Mouse (Mus musculus): ENCODE measurements at regions not wholly inside any gene's neighbourhood (a gene's known extent, or its start where the extent isn't known, plus 50 kb on each side); places are given as distances from the start of the nearest gene placed in this dataset.

DNA sequence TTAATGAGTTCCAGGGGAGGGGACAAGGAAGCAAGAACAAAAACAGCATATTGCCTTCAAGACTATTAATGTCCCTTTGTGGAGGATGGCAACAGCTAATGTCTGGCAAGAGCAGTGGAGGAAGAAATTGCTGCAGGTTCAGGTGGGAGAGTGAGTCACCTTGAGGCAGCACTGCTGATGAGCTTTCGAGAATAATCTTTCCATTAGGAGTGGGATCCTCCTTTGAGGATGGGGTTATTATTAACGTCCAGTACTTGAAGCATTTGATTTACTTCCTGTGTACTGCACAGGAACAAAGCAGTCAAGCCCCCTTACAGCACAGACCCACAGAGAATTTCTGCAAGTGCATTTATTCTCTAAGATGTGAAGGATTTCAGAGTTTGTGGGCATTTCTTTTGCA, 671.2 kb upstream of the Stxbp6 start:
- no peak overlapping the region for H3K9ac ChIP-seq (ENCODE audit: low read depth, low read length)
- H3K4me3 ChIP-seq (ENCODE audit: low read length), result no peak overlapping the region
- ATAC-seq, result peak; percentile 40; the same call in 1 of the 2 replicates
- H3K27me3 ChIP-seq (replicated peaks; ENCODE audit: control insufficient read depth, insufficient read depth, low read length), result no peaks in the 10 kb centered on the region
- WGBS, result 49% methylated on average over 2 of the region's 2 CpGs
- H3K9me3 ChIP-seq (ENCODE audit: control insufficient read depth, low read length), result no peaks in the 10 kb centered on the region
- no peak overlapping the region for H3K27ac ChIP-seq (ENCODE audit: low read depth, low read length)
- H3K4me2 ChIP-seq (ENCODE audit: low read length), result no peak overlapping the region
- H3K36me3 ChIP-seq (ENCODE audit: control insufficient read depth, insufficient read depth, low read length), result no peaks in the 10 kb centered on the region
- H3K4me1 ChIP-seq (ENCODE audit: control insufficient read depth, insufficient read depth, low read depth, low read length), result no peaks in the 10 kb centered on the region

- Histone ChIP-seq H3K36me3 (ENCODE audit: control insufficient read depth, insufficient read depth, low read length) (no peaks in the 10 kb centered on the region), H3K9ac (ENCODE audit: low read depth, low read length) (no peak overlapping the region), H3K4me1 (ENCODE audit: control insufficient read depth, insufficient read depth, low read depth, low read length) (no peaks in the 10 kb centered on the region), H3K27ac (ENCODE audit: low read depth, low read length) (no peak overlapping the region), H3K4me3 (ENCODE audit: low read length) (no peak overlapping the region), H3K9me3 (ENCODE audit: control insufficient read depth, low read length) (no peaks in the 10 kb centered on the region), H3K27me3 (replicated peaks; ENCODE audit: control insufficient read depth, insufficient read depth, low read length) (no peaks in the 10 kb centered on the region), H3K4me2 (ENCODE audit: low read length) (no peak overlapping the region)
- WGBS, result 93% methylated on average over 2 of the region's 2 CpGs
- no peak for ATAC-seq
Observed at GRCm38 (mm10) chr12:45744619-45745018, 670.1 kb upstream of the Stxbp6 start.

DNA sequence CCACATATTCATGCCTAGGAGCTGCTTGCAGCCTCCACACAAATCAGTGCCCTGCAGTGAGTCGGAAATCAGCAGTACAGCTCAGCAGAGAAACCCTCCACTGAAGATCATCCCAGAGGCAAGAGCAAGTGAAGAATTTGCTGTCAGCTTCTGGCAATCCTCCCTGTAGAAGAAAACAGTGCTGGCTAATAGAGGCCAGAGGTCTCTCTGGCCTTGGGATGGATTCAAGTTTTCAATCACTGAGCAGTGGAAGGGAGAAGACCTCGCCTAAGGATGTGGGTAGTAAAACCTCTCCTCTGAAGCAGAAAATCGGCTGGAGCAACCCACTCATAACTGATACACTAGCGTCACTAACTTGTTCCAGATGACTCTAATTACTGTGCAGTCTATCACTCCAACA, 659.2 kb upstream of the Stxbp6 start:
- no peak overlapping the region for H3K27ac ChIP-seq (ENCODE audit: low read depth, low read length)
- H3K36me3 ChIP-seq (ENCODE audit: control insufficient read depth, insufficient read depth, low read length), result no peaks in the 10 kb centered on the region
- H3K4me1 ChIP-seq (ENCODE audit: control insufficient read depth, insufficient read depth, low read depth, low read length), result no peaks in the 10 kb centered on the region
- no peak overlapping the region for H3K4me3 ChIP-seq (ENCODE audit: low read length)
- H3K9me3 ChIP-seq (ENCODE audit: control insufficient read depth, low read length), result no peaks in the 10 kb centered on the region
- H3K4me2 ChIP-seq (ENCODE audit: low read length), result no peak overlapping the region
- WGBS, result 51% methylated on average over 4 of the region's 4 CpGs
- 0 out of 2 replicates have a peak, but pooled peaks have one; percentile 34 for ATAC-seq
- H3K27me3 ChIP-seq (replicated peaks; ENCODE audit: control insufficient read depth, insufficient read depth, low read length), result no peaks in the 10 kb centered on the region
- H3K9ac ChIP-seq (ENCODE audit: low read depth, low read length), result no peak overlapping the region

DNA sequence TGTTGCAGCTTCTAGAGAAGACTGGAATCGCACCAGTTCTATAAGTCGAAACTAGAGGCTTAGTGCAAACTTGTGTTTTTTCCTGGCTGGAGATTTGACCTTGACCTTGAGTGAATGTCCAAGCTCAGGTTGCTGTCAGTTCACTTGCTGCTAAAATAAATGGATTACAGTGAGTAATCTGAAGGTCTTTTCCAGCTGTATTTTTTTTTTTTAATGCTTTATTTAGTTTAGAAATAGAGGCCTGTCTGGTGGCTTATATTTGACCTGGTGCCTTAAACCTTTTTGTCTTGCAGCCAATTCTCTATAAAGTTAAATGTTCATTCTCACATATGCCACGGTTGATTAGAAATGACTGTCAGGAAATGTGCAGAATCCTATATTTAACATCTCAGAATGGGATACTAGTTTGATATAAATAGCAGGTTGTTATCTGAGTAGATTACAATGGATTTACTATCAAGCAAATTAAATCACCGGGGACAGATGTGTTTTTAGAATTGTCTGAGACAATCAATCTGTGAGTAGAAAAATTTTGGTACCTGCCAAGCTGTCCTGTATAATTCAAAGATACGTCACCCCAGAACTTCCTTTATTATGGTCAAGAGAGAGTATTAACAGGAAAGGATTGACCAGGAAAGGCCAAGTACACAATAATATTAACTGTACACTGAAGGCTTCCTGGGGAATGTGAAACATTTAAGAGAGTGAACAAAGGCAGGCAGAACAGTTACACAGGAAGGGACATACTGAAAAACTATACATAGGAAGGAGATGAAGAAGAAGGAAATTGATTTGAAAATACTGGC, 650.3 kb upstream of the Stxbp6 start:
- 76% methylated on average over 5 of the region's 5 CpGs for WGBS
- Histone ChIP-seq H3K4me3 (ENCODE audit: low read length) (no peak overlapping the region), H3K4me2 (ENCODE audit: low read length) (no peak overlapping the region), H3K9ac (ENCODE audit: low read depth, low read length) (no peak overlapping the region), H3K4me1 (ENCODE audit: control insufficient read depth, insufficient read depth, low read depth, low read length) (no peaks in the 10 kb centered on the region), H3K36me3 (ENCODE audit: control insufficient read depth, insufficient read depth, low read length) (no peaks in the 10 kb centered on the region), H3K27ac (ENCODE audit: low read depth, low read length) (no peak overlapping the region), H3K27me3 (replicated peaks; ENCODE audit: control insufficient read depth, insufficient read depth, low read length) (no peaks in the 10 kb centered on the region), H3K9me3 (ENCODE audit: control insufficient read depth, low read length) (no peaks in the 10 kb centered on the region)
- ATAC-seq, result no peak

GRCm38 (mm10) chr12:45711351-45711750, 636.8 kb upstream of the Stxbp6 start:
- ATAC-seq, result no peak
- Histone ChIP-seq H3K27ac (ENCODE audit: low read depth, low read length) (no peak overlapping the region), H3K9ac (ENCODE audit: low read depth, low read length) (no peak overlapping the region), H3K9me3 (ENCODE audit: control insufficient read depth, low read length) (no peaks in the 10 kb centered on the region), H3K36me3 (ENCODE audit: control insufficient read depth, insufficient read depth, low read length) (no peaks in the 10 kb centered on the region), H3K4me2 (ENCODE audit: low read length) (no peak overlapping the region), H3K4me1 (ENCODE audit: control insufficient read depth, insufficient read depth, low read depth, low read length) (no peaks in the 10 kb centered on the region), H3K27me3 (replicated peaks; ENCODE audit: control insufficient read depth, insufficient read depth, low read length) (no peaks in the 10 kb centered on the region), H3K4me3 (ENCODE audit: low read length) (no peak overlapping the region)

- no peak for ATAC-seq
- H3K9me3 ChIP-seq (ENCODE audit: control insufficient read depth, low read length), result no peaks in the 10 kb centered on the region
- no peak overlapping the region for H3K4me2 ChIP-seq (ENCODE audit: low read length)
- H3K36me3 ChIP-seq (ENCODE audit: control insufficient read depth, insufficient read depth, low read length), result no peaks in the 10 kb centered on the region
- no peak overlapping the region for H3K27ac ChIP-seq (ENCODE audit: low read depth, low read length)
- 71% methylated on average over 1 of the region's 1 CpGs for WGBS
- H3K4me3 ChIP-seq (ENCODE audit: low read length), result no peak overlapping the region
- no peaks in the 10 kb centered on the region for H3K27me3 ChIP-seq (replicated peaks; ENCODE audit: control insufficient read depth, insufficient read depth, low read length)
- H3K9ac ChIP-seq (ENCODE audit: low read depth, low read length), result no peak overlapping the region
- H3K4me1 ChIP-seq (ENCODE audit: control insufficient read depth, insufficient read depth, low read depth, low read length), result no peaks in the 10 kb centered on the region
Observed at GRCm38 (mm10) chr12:45710766-45711165, 636.3 kb upstream of the Stxbp6 start.

- no peak for ATAC-seq
- Histone ChIP-seq H3K4me2 (ENCODE audit: low read length) (no peak overlapping the region), H3K27me3 (replicated peaks; ENCODE audit: control insufficient read depth, insufficient read depth, low read length) (no peaks in the 10 kb centered on the region), H3K4me1 (ENCODE audit: control insufficient read depth, insufficient read depth, low read depth, low read length) (no peaks in the 10 kb centered on the region), H3K4me3 (ENCODE audit: low read length) (no peak overlapping the region), H3K36me3 (ENCODE audit: control insufficient read depth, insufficient read depth, low read length) (no peaks in the 10 kb centered on the region), H3K27ac (ENCODE audit: low read depth, low read length) (no peak overlapping the region), H3K9me3 (ENCODE audit: control insufficient read depth, low read length) (no peaks in the 10 kb centered on the region), H3K9ac (ENCODE audit: low read depth, low read length) (no peak overlapping the region)
- whole genome bisulfite sequencing, result 85% methylated on average over 1 of the region's 1 CpGs
Observed at GRCm38 (mm10) chr12:45689291-45689690, 614.8 kb upstream of the Stxbp6 start.

DNA sequence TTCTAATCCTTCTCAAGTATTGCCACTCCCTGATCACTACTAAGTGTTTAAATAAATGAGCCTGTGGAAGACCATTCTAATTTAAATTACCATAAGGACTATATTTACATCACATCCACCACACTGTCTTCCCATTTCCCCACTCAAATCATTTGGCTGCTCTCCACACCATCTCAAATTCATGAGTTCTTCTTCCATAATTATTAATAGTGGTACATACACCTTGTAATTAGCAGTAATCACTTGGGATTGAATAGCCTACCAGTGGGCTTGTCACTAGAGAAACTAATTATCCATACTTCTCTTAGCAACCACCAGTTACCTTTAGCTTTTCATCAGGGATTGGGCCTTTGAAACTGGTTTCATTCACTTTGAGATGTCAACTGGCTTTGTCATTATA, 612.3 kb upstream of the Stxbp6 start:
- H3K27ac ChIP-seq (ENCODE audit: low read depth, low read length), result no peak overlapping the region
- no peaks in the 10 kb centered on the region for H3K9me3 ChIP-seq (ENCODE audit: control insufficient read depth, low read length)
- H3K4me1 ChIP-seq (ENCODE audit: control insufficient read depth, insufficient read depth, low read depth, low read length), result no peaks in the 10 kb centered on the region
- H3K4me2 ChIP-seq (ENCODE audit: low read length), result no peak overlapping the region
- no peaks in the 10 kb centered on the region for H3K36me3 ChIP-seq (ENCODE audit: control insufficient read depth, insufficient read depth, low read length)
- H3K9ac ChIP-seq (ENCODE audit: low read depth, low read length), result no peak overlapping the region
- ATAC-seq, result no peak
- no peak overlapping the region for H3K4me3 ChIP-seq (ENCODE audit: low read length)
- no peaks in the 10 kb centered on the region for H3K27me3 ChIP-seq (replicated peaks; ENCODE audit: control insufficient read depth, insufficient read depth, low read length)

DNA sequence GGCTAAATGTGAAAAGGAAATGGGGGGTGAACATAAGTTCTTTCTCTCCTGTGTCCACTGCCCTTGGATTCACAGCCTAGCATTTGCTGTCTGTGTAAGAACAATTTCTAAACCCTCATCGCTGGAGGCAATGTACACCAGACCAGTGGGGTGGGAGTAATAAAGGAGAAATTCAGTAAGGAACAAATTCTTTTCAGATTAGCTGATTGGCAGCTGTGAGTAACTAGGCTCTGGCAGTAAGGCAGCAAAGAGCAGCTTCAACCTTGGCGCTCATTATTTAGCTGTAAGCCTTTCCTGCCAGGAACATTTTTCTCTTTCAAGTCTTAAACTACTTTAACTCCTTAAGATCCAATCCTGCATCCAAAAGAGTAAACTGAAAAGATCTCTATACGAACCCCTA, 597.9 kb upstream of the Stxbp6 start:
- 44% methylated on average over 3 of the region's 3 CpGs for WGBS
- Histone ChIP-seq H3K9ac (ENCODE audit: low read depth, low read length) (0 out of 2 replicates have a peak overlapping the region, but pooled peaks have one; percentile 42), H3K4me1 (ENCODE audit: control insufficient read depth, insufficient read depth, low read depth, low read length) (peaks cover 10% of the 10 kb centered on the region), H3K4me3 (ENCODE audit: low read length) (no peak overlapping the region), H3K27ac (ENCODE audit: low read depth, low read length) (peak overlapping the region; percentile 79; the same call in 1 of the 2 replicates), H3K27me3 (replicated peaks; ENCODE audit: control insufficient read depth, insufficient read depth, low read length) (no peaks in the 10 kb centered on the region), H3K9me3 (ENCODE audit: control insufficient read depth, low read length) (no peaks in the 10 kb centered on the region), H3K36me3 (ENCODE audit: control insufficient read depth, insufficient read depth, low read length) (no peaks in the 10 kb centered on the region), H3K4me2 (ENCODE audit: low read length) (no peak overlapping the region)
- ATAC-seq, result no peak
